Mouse (Mus musculus): ENCODE measurements around the gene 9530053A07Rik. TPM values are rescaled to one million over a fixed set of nuclear protein-coding genes. Genes with fewer than 3 reads are reported as not detected.

Gene 9530053A07Rik
- polyA plus RNA-seq, 1 experiment, result 0.05 TPM

GRCm38 (mm10) chr7:28186631-28187030 lies 57.4 kb downstream of the 9530053A07Rik start:
- H3K36me3 ChIP-seq (ENCODE audit: control insufficient read depth, insufficient read depth, low read length), result peaks cover 14% of the 10 kb centered on the region
- peaks cover 5% of the 10 kb centered on the region for H3K4me1 ChIP-seq (ENCODE audit: control insufficient read depth, insufficient read depth, low read length)
- H3K27me3 ChIP-seq (ENCODE audit: control insufficient read depth, insufficient read depth, low read length), result no peaks in the 10 kb centered on the region
- no peak for TF ChIP-seq CTCF (IDR thresholded peaks at IDR 0.05; ENCODE audit: control insufficient read depth, insufficient read depth, insufficient replicate concordance, low read depth, low read length)
- TF ChIP-seq POLR2A (IDR thresholded peaks at IDR 0.05; ENCODE audit: control insufficient read depth, low read depth, low read length), result no peak
- H3K4me3 ChIP-seq (ENCODE audit: control insufficient read depth, low read depth, low read length), result no peak overlapping the region
- H3K27ac ChIP-seq (ENCODE audit: control insufficient read depth, insufficient read depth, low read depth, low read length), result no peak overlapping the region

GRCm38 (mm10) chr7:28191489-28191888 lies 62.2 kb downstream of the 9530053A07Rik start:
- Histone ChIP-seq H3K27me3 (ENCODE audit: control insufficient read depth, insufficient read depth, low read length) (no peaks in the 10 kb centered on the region), H3K4me3 (ENCODE audit: control insufficient read depth, low read depth, low read length) (no peak overlapping the region), H3K4me1 (ENCODE audit: control insufficient read depth, insufficient read depth, low read length) (no peaks in the 10 kb centered on the region; the same call in 1 of the 2 replicates), H3K27ac (ENCODE audit: control insufficient read depth, insufficient read depth, low read depth, low read length) (no peak overlapping the region), H3K36me3 (ENCODE audit: control insufficient read depth, insufficient read depth, low read length) (peaks cover 6% of the 10 kb centered on the region)
- no peak for TF ChIP-seq POLR2A (IDR thresholded peaks at IDR 0.05; ENCODE audit: control insufficient read depth, low read depth, low read length)
- no peak for TF ChIP-seq CTCF (IDR thresholded peaks at IDR 0.05; ENCODE audit: control insufficient read depth, insufficient read depth, insufficient replicate concordance, low read depth, low read length)

- no peak overlapping the region for H3K27ac ChIP-seq (ENCODE audit: control insufficient read depth, insufficient read depth, low read depth, low read length)
- H3K4me1 ChIP-seq (ENCODE audit: control insufficient read depth, insufficient read depth, low read length), result no peaks in the 10 kb centered on the region; the same call in 1 of the 2 replicates
- TF ChIP-seq POLR2A (IDR thresholded peaks at IDR 0.05; ENCODE audit: control insufficient read depth, low read depth, low read length) (no peak), CTCF (IDR thresholded peaks at IDR 0.05; ENCODE audit: control insufficient read depth, insufficient read depth, insufficient replicate concordance, low read depth, low read length) (no peak)
- H3K36me3 ChIP-seq (ENCODE audit: control insufficient read depth, insufficient read depth, low read length), result peaks cover 5% of the 10 kb centered on the region
- no peak overlapping the region for H3K4me3 ChIP-seq (ENCODE audit: control insufficient read depth, low read depth, low read length)
- H3K27me3 ChIP-seq (ENCODE audit: control insufficient read depth, insufficient read depth, low read length), result no peaks in the 10 kb centered on the region
Measured at GRCm38 (mm10) chr7:28191903-28192302, 62.6 kb downstream of the 9530053A07Rik start.

GRCm38 (mm10) chr7:28195414-28196098 lies 66.3 kb downstream of the 9530053A07Rik start:
- Histone ChIP-seq H3K27me3 (ENCODE audit: control insufficient read depth, insufficient read depth, low read length) (no peaks in the 10 kb centered on the region), H3K27ac (ENCODE audit: control insufficient read depth, insufficient read depth, low read depth, low read length) (no peak overlapping the region), H3K4me3 (ENCODE audit: control insufficient read depth, low read depth, low read length) (no peak overlapping the region), H3K4me1 (ENCODE audit: control insufficient read depth, insufficient read depth, low read length) (no peaks in the 10 kb centered on the region), H3K36me3 (ENCODE audit: control insufficient read depth, insufficient read depth, low read length) (no peaks in the 10 kb centered on the region)
- TF ChIP-seq POLR2A (IDR thresholded peaks at IDR 0.05; ENCODE audit: control insufficient read depth, low read depth, low read length), result no peak
- TF ChIP-seq CTCF (IDR thresholded peaks at IDR 0.05; ENCODE audit: control insufficient read depth, insufficient read depth, insufficient replicate concordance, low read depth, low read length), result no peak

GRCm38 (mm10) chr7:28196528-28196927 lies 67.3 kb downstream of the 9530053A07Rik start:
- Histone ChIP-seq H3K36me3 (ENCODE audit: control insufficient read depth, insufficient read depth, low read length) (no peaks in the 10 kb centered on the region), H3K4me3 (ENCODE audit: control insufficient read depth, low read depth, low read length) (no peak overlapping the region), H3K27me3 (ENCODE audit: control insufficient read depth, insufficient read depth, low read length) (no peaks in the 10 kb centered on the region), H3K4me1 (ENCODE audit: control insufficient read depth, insufficient read depth, low read length) (no peaks in the 10 kb centered on the region), H3K27ac (ENCODE audit: control insufficient read depth, insufficient read depth, low read depth, low read length) (no peak overlapping the region)
- no peak for TF ChIP-seq POLR2A (IDR thresholded peaks at IDR 0.05; ENCODE audit: control insufficient read depth, low read depth, low read length)
- no peak for TF ChIP-seq CTCF (IDR thresholded peaks at IDR 0.05; ENCODE audit: control insufficient read depth, insufficient read depth, insufficient replicate concordance, low read depth, low read length)

GRCm38 (mm10) chr7:28199054-28199453 lies 69.8 kb downstream of the 9530053A07Rik start:
- Histone ChIP-seq H3K4me3 (ENCODE audit: control insufficient read depth, low read depth, low read length) (no peak overlapping the region), H3K4me1 (ENCODE audit: control insufficient read depth, insufficient read depth, low read length) (peaks cover 10% of the 10 kb centered on the region), H3K27ac (ENCODE audit: control insufficient read depth, insufficient read depth, low read depth, low read length) (no peak overlapping the region), H3K36me3 (ENCODE audit: control insufficient read depth, insufficient read depth, low read length) (no peaks in the 10 kb centered on the region), H3K27me3 (ENCODE audit: control insufficient read depth, insufficient read depth, low read length) (no peaks in the 10 kb centered on the region)
- TF ChIP-seq CTCF (IDR thresholded peaks at IDR 0.05; ENCODE audit: control insufficient read depth, insufficient read depth, insufficient replicate concordance, low read depth, low read length) (no peak), POLR2A (IDR thresholded peaks at IDR 0.05; ENCODE audit: control insufficient read depth, low read depth, low read length) (no peak)

- Histone ChIP-seq H3K36me3 (ENCODE audit: control insufficient read depth, insufficient read depth, low read length) (no peaks in the 10 kb centered on the region), H3K4me3 (ENCODE audit: control insufficient read depth, low read depth, low read length) (peak overlapping the region; percentile 25; the same call in 1 of the 2 replicates), H3K4me1 (ENCODE audit: control insufficient read depth, insufficient read depth, low read length) (peaks cover 10% of the 10 kb centered on the region), H3K27ac (ENCODE audit: control insufficient read depth, insufficient read depth, low read depth, low read length) (no peak overlapping the region), H3K27me3 (ENCODE audit: control insufficient read depth, insufficient read depth, low read length) (no peaks in the 10 kb centered on the region)
- no peak for TF ChIP-seq POLR2A (IDR thresholded peaks at IDR 0.05; ENCODE audit: control insufficient read depth, low read depth, low read length)
- no peak for TF ChIP-seq CTCF (IDR thresholded peaks at IDR 0.05; ENCODE audit: control insufficient read depth, insufficient read depth, insufficient replicate concordance, low read depth, low read length)
Measured at GRCm38 (mm10) chr7:28203207-28204108, 74.2 kb downstream of the 9530053A07Rik start.

Data from testis, adult 2 months (tissue).